Mouse (Mus musculus): ENCODE results near the gene Trib3. TPM values are rescaled to one million over a fixed set of nuclear protein-coding genes. Genes with fewer than 3 reads are reported as not detected.

Trib3 gene
- polyA plus RNA-seq (2014; fragmentation: Nextera tagmentation; extraction: Ambion mirVana) = 0.62 and 1.2 TPM in 2 replicates

GRCm38 (mm10) chr2:152343329-152344213 lies at the start of gene Trib3:
Trib3 (minus strand) TSS chr2:152344032.
- Histone ChIP-seq H3K36me3 (ENCODE audit: control insufficient read depth, insufficient read depth, low read length) (no peaks in the 10 kb centered on the region), H3K27me3 (ENCODE audit: control insufficient read depth, insufficient read depth, low read length) (0 out of 2 replicates have a peak, but pooled peaks cover 3% of the 10 kb centered on the region), H3K4me2 (ENCODE audit: low read length) (peak within 1 kb of the TSS; percentile 85), H3K27ac (replicated peaks; ENCODE audit: low read depth, low read length) (peak within 1 kb of the TSS; percentile 57; the same call in 1 of the 2 replicates), H3K4me1 (ENCODE audit: control insufficient read depth, insufficient read depth, low read length) (peaks cover 5% of the 10 kb centered on the region; the same call in 1 of the 2 replicates), H3K4me3 (replicated peaks; ENCODE audit: low read depth, low read length) (peak within 1 kb of the TSS; percentile 46), H3K9me3 (ENCODE audit: control insufficient read depth, low read length) (no peaks in the 10 kb centered on the region), H3K9ac (replicated peaks; ENCODE audit: low read length) (peak within 1 kb of the TSS; percentile 58)
- WGBS = under 1% methylated on average over 52 of the region's 52 CpGs
- peak; percentile 83 for ATAC-seq (ENCODE audit: low FRiP score, low TSS enrichment)
- DNase-seq = peak; percentile 88

GRCm38 (mm10) chr2:152393225-152394017 lies 49.6 kb upstream of the Trib3 start:
- WGBS = 51% methylated on average over 9 of the region's 9 CpGs
- DNase-seq (no peak), ATAC-seq (ENCODE audit: low FRiP score, low TSS enrichment) (no peak)
- no peaks in the 10 kb centered on the region for H3K27me3 ChIP-seq (ENCODE audit: control insufficient read depth, insufficient read depth, low read length)
- peaks cover 24% of the 10 kb centered on the region for H3K4me1 ChIP-seq (ENCODE audit: control insufficient read depth, insufficient read depth, low read length)
- peak overlapping the region; percentile 23; the same call in 1 of the 2 replicates for H3K9ac ChIP-seq (replicated peaks; ENCODE audit: low read length)
- H3K4me2 ChIP-seq (ENCODE audit: low read length) = peak overlapping the region; percentile 69
- peak overlapping the region; percentile 91; the same call in 1 of the 2 replicates for H3K4me3 ChIP-seq (replicated peaks; ENCODE audit: low read depth, low read length)
- no peaks in the 10 kb centered on the region for H3K9me3 ChIP-seq (ENCODE audit: control insufficient read depth, low read length)
- H3K27ac ChIP-seq (replicated peaks; ENCODE audit: low read depth, low read length) = no peak overlapping the region; the same call in 1 of the 2 replicates
- H3K36me3 ChIP-seq (ENCODE audit: control insufficient read depth, insufficient read depth, low read length) = peaks cover 10% of the 10 kb centered on the region; the same call in 1 of the 2 replicates

GRCm38 (mm10) chr2:152392786-152393185 lies 49.0 kb upstream of the Trib3 start:
- Histone ChIP-seq H3K9me3 (ENCODE audit: control insufficient read depth, low read length) (no peaks in the 10 kb centered on the region), H3K27me3 (ENCODE audit: control insufficient read depth, insufficient read depth, low read length) (no peaks in the 10 kb centered on the region), H3K4me1 (ENCODE audit: control insufficient read depth, insufficient read depth, low read length) (peaks cover 24% of the 10 kb centered on the region), H3K4me2 (ENCODE audit: low read length) (no peak overlapping the region; the same call in 1 of the 2 replicates), H3K4me3 (replicated peaks; ENCODE audit: low read depth, low read length) (no peak overlapping the region), H3K36me3 (ENCODE audit: control insufficient read depth, insufficient read depth, low read length) (peaks cover 10% of the 10 kb centered on the region; the same call in 1 of the 2 replicates), H3K9ac (replicated peaks; ENCODE audit: low read length) (no peak overlapping the region), H3K27ac (replicated peaks; ENCODE audit: low read depth, low read length) (0 out of 2 replicates have a peak overlapping the region, but pooled peaks have one; percentile 8)
- WGBS = 11% methylated on average over 3 of the region's 3 CpGs
- ATAC-seq (ENCODE audit: low FRiP score, low TSS enrichment) (no peak), DNase-seq (peak; percentile 83)

GRCm38 (mm10) chr2:152384191-152384590 lies 40.4 kb upstream of the Trib3 start:
- no peak overlapping the region for H3K4me2 ChIP-seq (ENCODE audit: low read length)
- H3K4me3 ChIP-seq (replicated peaks; ENCODE audit: low read depth, low read length) = no peak overlapping the region
- ATAC-seq (ENCODE audit: low FRiP score, low TSS enrichment) (no peak), DNase-seq (no peak)
- 89% methylated on average over 4 of the region's 4 CpGs for WGBS
- H3K9ac ChIP-seq (replicated peaks; ENCODE audit: low read length) = no peak overlapping the region
- no peak overlapping the region for H3K27ac ChIP-seq (replicated peaks; ENCODE audit: low read depth, low read length)
- no peaks in the 10 kb centered on the region for H3K27me3 ChIP-seq (ENCODE audit: control insufficient read depth, insufficient read depth, low read length)
- H3K9me3 ChIP-seq (ENCODE audit: control insufficient read depth, low read length) = no peaks in the 10 kb centered on the region
- H3K36me3 ChIP-seq (ENCODE audit: control insufficient read depth, insufficient read depth, low read length) = no peaks in the 10 kb centered on the region
- H3K4me1 ChIP-seq (ENCODE audit: control insufficient read depth, insufficient read depth, low read length) = no peaks in the 10 kb centered on the region

GRCm38 (mm10) chr2:152376345-152376741 lies 32.5 kb upstream of the Trib3 start, which contains the start of gene Nrsn2:
Nrsn2 (minus strand) TSS chr2:152376638.
- ATAC-seq (ENCODE audit: low FRiP score, low TSS enrichment) = peak; percentile 77

GRCm38 (mm10) chr2:152375652-152376344 lies 32.0 kb upstream of the Trib3 start:
- ATAC-seq (ENCODE audit: low FRiP score, low TSS enrichment) (peak; percentile 86), DNase-seq (peak; percentile 92)
- Histone ChIP-seq H3K4me1 (ENCODE audit: control insufficient read depth, insufficient read depth, low read length) (peaks cover 32% of the 10 kb centered on the region), H3K9me3 (ENCODE audit: control insufficient read depth, low read length) (no peaks in the 10 kb centered on the region), H3K9ac (replicated peaks; ENCODE audit: low read length) (peak overlapping the region; percentile 54), H3K4me3 (replicated peaks; ENCODE audit: low read depth, low read length) (peak overlapping the region; percentile 35), H3K4me2 (ENCODE audit: low read length) (peak overlapping the region; percentile 70), H3K27ac (replicated peaks; ENCODE audit: low read depth, low read length) (peak overlapping the region; percentile 95), H3K27me3 (ENCODE audit: control insufficient read depth, insufficient read depth, low read length) (no peaks in the 10 kb centered on the region), H3K36me3 (ENCODE audit: control insufficient read depth, insufficient read depth, low read length) (no peaks in the 10 kb centered on the region)
- WGBS = under 1% methylated on average over 21 of the region's 21 CpGs

More at GRCm38 (mm10) chr2:152376345-152376741, 32.5 kb upstream of the Trib3 start, which contains the start of gene Nrsn2:
- H3K36me3 ChIP-seq (ENCODE audit: control insufficient read depth, insufficient read depth, low read length) = no peaks in the 10 kb centered on the region
- peak within 1 kb of the TSS; percentile 35 for H3K4me3 ChIP-seq (replicated peaks; ENCODE audit: low read depth, low read length)
- H3K9me3 ChIP-seq (ENCODE audit: control insufficient read depth, low read length) = no peaks in the 10 kb centered on the region
- 2% methylated on average over 16 of the region's 16 CpGs for WGBS
- no peaks in the 10 kb centered on the region for H3K27me3 ChIP-seq (ENCODE audit: control insufficient read depth, insufficient read depth, low read length)
- peak; percentile 82 for DNase-seq
- peak within 1 kb of the TSS; percentile 95 for H3K27ac ChIP-seq (replicated peaks; ENCODE audit: low read depth, low read length)
- H3K4me1 ChIP-seq (ENCODE audit: control insufficient read depth, insufficient read depth, low read length) = peaks cover 32% of the 10 kb centered on the region
- peak within 1 kb of the TSS; percentile 54 for H3K9ac ChIP-seq (replicated peaks; ENCODE audit: low read length)
- H3K4me2 ChIP-seq (ENCODE audit: low read length) = peak within 1 kb of the TSS; percentile 70

GRCm38 (mm10) chr2:152373547-152373946 lies 29.7 kb upstream of the Trib3 start:
- WGBS = 82% methylated on average over 9 of the region's 9 CpGs
- Histone ChIP-seq H3K27me3 (ENCODE audit: control insufficient read depth, insufficient read depth, low read length) (no peaks in the 10 kb centered on the region), H3K9me3 (ENCODE audit: control insufficient read depth, low read length) (no peaks in the 10 kb centered on the region), H3K4me3 (replicated peaks; ENCODE audit: low read depth, low read length) (no peak overlapping the region), H3K9ac (replicated peaks; ENCODE audit: low read length) (no peak overlapping the region), H3K4me1 (ENCODE audit: control insufficient read depth, insufficient read depth, low read length) (peaks cover 32% of the 10 kb centered on the region), H3K27ac (replicated peaks; ENCODE audit: low read depth, low read length) (no peak overlapping the region), H3K4me2 (ENCODE audit: low read length) (no peak overlapping the region), H3K36me3 (ENCODE audit: control insufficient read depth, insufficient read depth, low read length) (no peaks in the 10 kb centered on the region)
- no peak for DNase-seq
- no peak for ATAC-seq (ENCODE audit: low FRiP score, low TSS enrichment)

GRCm38 (mm10) chr2:152372661-152373060 lies 28.8 kb upstream of the Trib3 start:
- DNase-seq (no peak), ATAC-seq (ENCODE audit: low FRiP score, low TSS enrichment) (no peak)
- no peaks in the 10 kb centered on the region for H3K9me3 ChIP-seq (ENCODE audit: control insufficient read depth, low read length)
- H3K27ac ChIP-seq (replicated peaks; ENCODE audit: low read depth, low read length) = no peak overlapping the region
- no peak overlapping the region for H3K9ac ChIP-seq (replicated peaks; ENCODE audit: low read length)
- peaks cover 32% of the 10 kb centered on the region for H3K4me1 ChIP-seq (ENCODE audit: control insufficient read depth, insufficient read depth, low read length)
- no peaks in the 10 kb centered on the region for H3K36me3 ChIP-seq (ENCODE audit: control insufficient read depth, insufficient read depth, low read length)
- 74% methylated on average over 4 of the region's 4 CpGs for WGBS
- H3K4me2 ChIP-seq (ENCODE audit: low read length) = no peak overlapping the region
- H3K4me3 ChIP-seq (replicated peaks; ENCODE audit: low read depth, low read length) = no peak overlapping the region
- H3K27me3 ChIP-seq (ENCODE audit: control insufficient read depth, insufficient read depth, low read length) = no peaks in the 10 kb centered on the region

Measured in midbrain, embryonic 14.5 days (tissue).